Mouse (Mus musculus) brain, adult 2 months (tissue): ENCODE measurements around the gene C1rb.
"Not testable (repeated sequence)": the region's sequence is repeated elsewhere in the genome, so short reads cannot be mapped to it uniquely, and the experiment has no call there.

Experiments
- DNase-seq: peaks from one replicate; pipeline ENCODE4 v3.0.0; 2011; ENCODE audit warnings: low read depth, low spot score

C1rb gene

GRCm38 (mm10) chr6:124570026-124570425 is at the start of gene C1rb:
Gene C1rb, plus strand, starts transcription at chr6:124570294.
- DNase-seq = peak; percentile 76

GRCm38 (mm10) chr6:124522082-124522481 is 48.0 kb upstream of the C1rb start:
- DNase-seq = peak; percentile 53

- no peak for DNase-seq
Measured at GRCm38 (mm10) chr6:124527881-124528280, 42.2 kb upstream of the C1rb start.

- DNase-seq = no peak
Measured at GRCm38 (mm10) chr6:124531077-124531476, 39.0 kb upstream of the C1rb start.

- DNase-seq = not testable (repeated sequence)
Measured at GRCm38 (mm10) chr6:124536125-124536829, 33.8 kb upstream of the C1rb start.

GRCm38 (mm10) chr6:124541176-124541575 is 28.9 kb upstream of the C1rb start:
- not testable (repeated sequence) for DNase-seq

GRCm38 (mm10) chr6:124542284-124542683 is 27.8 kb upstream of the C1rb start, which contains the start of gene C1s1:
Gene C1s1, minus strand, starts transcription at chr6:124542359.
- DNase-seq = peak; percentile 52

GRCm38 (mm10) chr6:124544466-124544865 is 25.6 kb upstream of the C1rb start:
- peak; percentile 6 for DNase-seq

- DNase-seq = peak; percentile 14
Measured at GRCm38 (mm10) chr6:124545425-124545824, 24.7 kb upstream of the C1rb start.

- DNase-seq = not testable (repeated sequence)
Measured at GRCm38 (mm10) chr6:124547979-124548378, 22.1 kb upstream of the C1rb start.

GRCm38 (mm10) chr6:124549023-124549550 is 21.0 kb upstream of the C1rb start:
- no peak for DNase-seq

GRCm38 (mm10) chr6:124552766-124553165 is 17.3 kb upstream of the C1rb start:
- DNase-seq = no peak

GRCm38 (mm10) chr6:124555956-124556355 is 14.1 kb upstream of the C1rb start:
- DNase-seq = not testable (repeated sequence)

GRCm38 (mm10) chr6:124561156-124561555 is 8.9 kb upstream of the C1rb start:
- not testable (repeated sequence) for DNase-seq

GRCm38 (mm10) chr6:124561611-124562010 is 8.5 kb upstream of the C1rb start:
- DNase-seq = not testable (repeated sequence)

GRCm38 (mm10) chr6:124575155-124575678 is 5.1 kb downstream of the C1rb start:
- DNase-seq = not testable (repeated sequence)

GRCm38 (mm10) chr6:124580155-124580554 is 10.1 kb downstream of the C1rb start:
- DNase-seq = not testable (repeated sequence)

- no peak for DNase-seq
Measured at GRCm38 (mm10) chr6:124582231-124582630, 12.1 kb downstream of the C1rb start.

- peak; percentile 60 for DNase-seq
Measured at GRCm38 (mm10) chr6:124584935-124585334, 14.8 kb downstream of the C1rb start.

- no peak for DNase-seq
Measured at GRCm38 (mm10) chr6:124585761-124586160, 15.7 kb downstream of the C1rb start.

GRCm38 (mm10) chr6:124586266-124586665 is 16.2 kb downstream of the C1rb start:
- DNase-seq = no peak

GRCm38 (mm10) chr6:124588771-124589170 is 18.7 kb downstream of the C1rb start:
- peak; percentile 5 for DNase-seq

- DNase-seq = peak; percentile 10
Measured at GRCm38 (mm10) chr6:124592186-124592700, 22.1 kb downstream of the C1rb start.
